Mouse (Mus musculus) layer of hippocampus, adult 9-10 months (tissue): ENCODE data around the gene Tgfb3.

Experiments
- DNase-seq: peaks from one replicate; pipeline ENCODE4 v3.0.0; 2022; ENCODE audit warnings: low spot score

Gene Tgfb3

DNA sequence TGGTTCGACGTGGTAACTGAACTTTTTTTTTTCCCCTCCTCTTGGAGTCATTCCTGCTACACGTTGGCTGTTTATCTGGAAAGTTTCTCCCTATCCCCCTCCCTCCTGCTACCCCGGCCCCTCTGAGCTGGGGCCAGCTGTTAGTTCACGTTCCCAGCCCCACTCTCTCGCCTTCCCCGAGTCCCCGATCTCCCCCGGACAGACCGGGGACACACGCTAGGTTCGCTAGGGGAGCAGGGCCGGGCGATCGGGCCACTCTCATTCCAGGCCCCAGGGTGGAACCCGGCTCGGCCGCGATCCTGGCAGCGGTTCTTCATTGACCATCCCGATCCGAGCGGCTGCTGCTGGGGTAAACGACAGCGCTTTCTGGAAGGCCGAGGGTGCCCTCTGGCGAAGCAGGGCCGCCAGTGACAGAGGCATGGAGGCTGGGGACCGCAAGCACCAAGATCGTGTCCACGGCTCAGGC, 394 bp upstream of the Tgfb3 start:
- peak; percentile 81 for DNase-seq

DNA sequence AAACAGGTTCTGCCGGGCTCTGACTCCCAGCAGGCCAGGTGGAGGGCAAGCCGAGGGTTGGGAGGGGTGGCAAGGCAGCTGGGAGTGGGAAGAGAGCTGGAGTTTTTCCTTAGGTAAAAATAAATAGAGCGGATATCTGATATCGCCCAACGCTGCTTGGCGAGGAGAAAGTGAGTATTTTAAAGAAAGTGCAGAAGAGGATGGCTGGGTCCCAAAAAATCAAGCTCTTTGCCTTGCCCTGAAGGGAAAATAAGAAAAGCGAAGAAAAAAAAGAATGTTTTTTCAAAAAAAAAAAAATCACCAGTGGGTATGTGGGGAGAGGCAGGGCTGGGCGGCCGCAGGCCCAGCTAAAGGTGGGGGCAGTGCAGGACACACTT, 677 bp downstream of the Tgfb3 start:
- DNase-seq, result no peak

DNA sequence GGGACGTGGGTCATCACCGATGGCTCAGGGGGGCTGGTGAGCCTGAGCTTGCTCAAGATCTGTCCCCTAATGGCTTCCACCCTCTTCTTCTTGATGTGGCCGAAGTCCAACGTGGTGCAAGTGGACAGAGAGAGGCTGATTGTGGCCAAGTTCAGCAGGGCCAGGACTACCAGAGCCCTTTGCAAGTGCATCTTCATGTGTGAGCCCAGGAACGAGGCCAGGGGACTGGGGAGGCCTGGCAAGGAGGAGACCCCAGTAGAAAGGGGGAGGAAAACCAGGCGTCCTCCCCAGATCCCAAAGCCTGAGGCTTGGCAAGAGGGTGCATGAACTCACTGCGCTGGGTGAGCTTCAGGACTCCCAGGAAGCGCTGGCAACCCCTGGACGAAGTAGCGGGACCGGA, 1.1 kb downstream of the Tgfb3 start:
- DNase-seq, result no peak

DNA sequence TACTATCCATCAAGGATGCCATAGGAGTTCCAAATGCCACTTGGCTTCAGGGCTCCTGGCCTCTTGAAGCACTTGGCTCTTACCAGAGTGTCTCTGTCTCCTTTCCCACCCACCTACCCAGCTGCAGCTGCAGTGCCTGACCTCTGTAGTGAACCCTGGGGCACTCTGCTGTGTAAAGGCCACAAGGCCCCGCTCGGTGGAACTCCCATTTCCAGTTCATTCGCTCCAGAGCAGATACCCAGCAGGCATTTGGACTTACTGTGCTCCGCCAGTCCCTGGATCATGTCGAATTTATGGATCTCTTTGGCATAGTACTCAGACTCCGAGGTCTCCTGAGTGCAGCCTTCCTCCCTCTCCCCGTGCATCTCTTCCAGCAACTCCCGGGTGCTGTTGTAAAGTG, 1.5 kb downstream of the Tgfb3 start:
- no peak for DNase-seq

DNA sequence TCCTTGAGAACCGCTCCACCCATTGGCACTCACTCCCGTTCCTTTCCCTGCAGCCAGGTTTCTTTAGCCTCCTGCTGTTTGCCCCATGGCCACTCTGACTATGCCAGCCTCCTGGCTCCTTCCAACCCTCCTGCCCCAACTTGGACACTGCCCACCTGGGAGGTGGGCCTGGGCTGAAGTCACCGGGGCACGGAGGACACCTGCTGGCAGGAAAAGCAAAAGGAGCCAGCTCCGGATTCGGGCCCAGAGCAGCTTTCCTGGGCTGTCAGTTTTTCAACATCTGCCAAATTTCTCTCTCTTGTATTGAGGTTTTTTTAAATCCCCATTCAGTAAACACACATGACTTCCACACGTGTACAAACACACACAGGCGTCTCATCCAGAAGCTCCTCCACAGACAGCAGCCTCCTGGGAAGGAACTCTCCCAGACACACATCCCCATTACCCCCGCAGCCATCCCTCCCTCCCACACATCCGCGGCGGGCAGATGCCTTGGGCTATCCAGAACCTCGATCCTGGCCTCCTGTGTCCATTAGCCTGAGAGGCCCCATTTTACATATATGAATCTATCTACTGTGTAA, 2.4 kb downstream of the Tgfb3 start:
- DNase-seq, result no peak

DNA sequence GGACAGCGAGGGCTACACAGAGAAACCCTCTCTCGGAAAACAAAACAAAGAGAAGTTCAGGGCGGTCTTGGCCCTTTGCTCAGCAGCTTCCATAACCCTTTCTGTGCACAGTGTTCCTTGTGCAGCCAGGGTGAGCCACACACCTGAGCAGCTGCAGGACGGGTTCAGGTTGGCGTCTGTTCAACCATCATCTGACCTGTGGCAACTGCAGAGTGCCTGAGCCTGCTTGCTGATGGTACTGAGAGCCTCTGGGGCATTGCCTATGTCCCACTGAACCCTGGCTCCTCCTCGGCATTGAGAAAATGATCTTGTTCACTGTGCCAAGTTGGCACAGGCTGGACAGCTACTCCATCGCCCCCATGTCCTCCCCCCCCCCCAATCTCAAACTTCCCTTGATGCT, 3.5 kb downstream of the Tgfb3 start:
- no peak for DNase-seq

DNA sequence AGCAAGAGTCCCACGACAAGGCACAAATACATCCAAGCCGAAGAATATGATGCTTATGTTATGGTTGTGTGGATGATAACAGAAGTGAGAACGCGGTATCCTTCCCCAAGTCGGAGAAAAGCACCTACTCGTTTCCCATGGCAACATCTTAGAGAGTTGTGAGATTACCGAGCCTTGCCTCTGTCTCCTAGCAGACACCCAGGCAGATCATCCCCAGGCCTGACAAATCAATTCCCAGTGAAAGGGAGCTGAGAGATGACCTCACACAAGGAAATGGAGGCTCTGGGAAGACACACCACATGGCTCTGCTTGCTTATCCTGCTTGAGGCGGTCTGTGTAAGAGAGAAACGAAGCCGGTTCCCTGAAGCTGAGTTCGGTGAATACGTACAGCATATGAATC, 4.2 kb downstream of the Tgfb3 start:
- no peak for DNase-seq

DNA sequence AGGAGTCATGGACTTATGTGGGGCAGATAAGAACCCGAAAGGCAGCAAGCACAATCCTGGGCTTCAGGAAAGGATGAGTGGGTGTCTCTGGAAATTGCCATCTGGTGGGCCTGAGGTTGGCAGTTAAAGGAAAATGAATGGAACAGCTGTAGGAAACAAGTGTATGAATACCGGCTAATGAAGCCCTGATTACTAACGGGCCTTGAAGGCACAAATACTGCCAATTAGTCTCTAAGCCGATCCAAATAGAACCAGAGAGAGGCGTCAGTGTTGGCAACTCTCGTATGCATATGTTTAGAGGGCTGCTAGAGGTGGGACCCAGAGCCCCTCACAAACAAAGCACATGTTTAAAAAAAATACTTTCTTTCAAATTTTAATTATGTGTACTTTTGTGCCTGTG, 7.4 kb downstream of the Tgfb3 start:
- DNase-seq, result no peak

DNA sequence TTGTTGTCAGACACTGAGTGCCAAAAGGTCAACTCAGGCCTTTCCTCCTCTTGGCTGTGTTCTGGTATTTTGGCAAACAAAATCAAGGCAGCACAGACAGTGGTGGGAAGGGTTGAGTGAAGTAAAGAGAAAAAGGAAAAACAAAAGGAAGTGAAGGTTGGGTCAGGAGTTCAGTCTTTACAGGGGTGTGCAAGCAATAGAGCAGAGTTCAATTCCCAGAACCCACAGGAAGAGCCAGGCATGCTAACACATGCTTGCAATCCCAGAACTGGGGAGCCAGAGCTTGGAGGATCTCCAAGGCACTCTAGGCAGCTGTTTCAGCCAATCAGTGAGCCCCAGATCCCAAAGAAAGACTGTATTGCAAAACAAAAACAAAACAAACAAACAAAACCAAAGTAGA, 14.0 kb downstream of the Tgfb3 start:
- no peak for DNase-seq

DNA sequence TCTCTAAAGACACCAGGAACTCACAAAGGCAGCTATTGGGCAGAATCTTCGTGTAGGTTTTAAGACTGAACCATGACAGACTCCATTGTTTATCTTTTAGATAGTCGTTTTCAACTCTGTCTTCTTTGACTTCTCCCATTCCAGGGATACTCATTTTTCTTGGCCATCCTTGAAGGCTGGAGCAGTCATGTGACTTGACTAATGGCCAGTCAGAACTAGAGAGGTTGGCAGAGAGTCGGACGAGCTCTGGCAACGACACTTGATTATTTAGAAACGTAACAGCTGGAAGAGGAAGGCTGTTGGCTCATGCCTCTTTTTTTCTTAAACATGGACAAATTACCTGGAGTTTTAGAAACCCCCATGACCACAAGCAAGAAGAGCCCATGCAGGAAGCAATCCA, 19.5 kb downstream of the Tgfb3 start:
- DNase-seq, result no peak

DNA sequence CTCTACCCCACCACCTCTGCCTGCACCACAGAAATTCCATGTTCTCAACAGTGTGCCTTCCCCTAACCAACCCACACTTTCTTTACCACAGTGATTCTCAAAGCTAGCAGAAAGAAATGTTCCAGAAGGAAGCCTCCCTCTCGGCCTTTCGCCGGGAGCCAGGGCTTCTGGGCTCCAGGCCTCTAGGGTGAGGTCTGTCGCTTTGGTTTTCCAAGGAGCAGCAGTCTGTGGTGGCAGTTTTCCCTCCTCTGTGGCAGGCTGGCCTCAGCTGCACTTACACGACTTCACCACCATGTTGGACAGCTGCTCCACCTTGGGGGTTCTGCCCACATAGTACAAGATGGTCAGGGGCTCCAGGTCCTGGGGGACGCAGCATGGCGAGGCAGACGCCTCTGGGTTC, 21.3 kb downstream of the Tgfb3 start:
- no peak for DNase-seq

DNA sequence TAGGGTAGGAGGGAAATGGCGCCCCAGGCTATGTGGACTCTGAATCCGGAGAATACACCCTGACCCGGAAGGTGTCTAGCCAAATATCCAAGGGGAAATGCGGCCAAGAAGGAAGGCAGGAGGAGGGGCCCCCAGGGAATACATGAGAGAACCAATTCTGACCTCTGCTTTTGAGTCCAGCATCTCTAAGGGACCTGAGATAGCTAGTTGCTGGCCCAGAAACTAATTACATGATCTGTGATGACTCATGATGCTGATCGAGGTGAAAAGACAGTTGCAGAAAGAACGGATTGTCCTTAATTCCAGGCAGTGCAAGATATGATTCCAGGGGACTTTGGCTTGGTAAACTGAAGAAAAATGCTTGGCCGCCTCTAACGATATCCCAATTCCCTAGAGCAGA, 21.9 kb downstream of the Tgfb3 start:
- DNase-seq, result no peak

DNA sequence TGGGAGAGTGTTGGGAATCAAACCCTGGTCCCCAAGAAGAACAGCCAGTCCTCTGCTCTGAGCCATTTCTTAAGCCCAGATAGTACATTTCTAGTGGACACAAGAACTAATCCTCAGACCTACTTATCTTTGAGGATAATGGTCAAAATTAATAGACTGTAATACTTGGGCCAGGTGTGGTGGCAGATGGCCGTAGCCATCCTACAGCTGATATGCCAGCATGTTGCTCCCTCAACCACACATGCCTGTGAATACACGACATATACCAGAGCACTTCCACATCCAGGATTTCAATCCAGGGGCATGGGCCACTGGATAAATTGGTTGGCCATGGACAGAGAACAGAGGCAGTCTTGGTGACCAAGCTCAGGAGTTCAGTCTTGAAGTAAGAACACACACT, 23.5 kb downstream of the Tgfb3 start:
- DNase-seq, result no peak

DNA sequence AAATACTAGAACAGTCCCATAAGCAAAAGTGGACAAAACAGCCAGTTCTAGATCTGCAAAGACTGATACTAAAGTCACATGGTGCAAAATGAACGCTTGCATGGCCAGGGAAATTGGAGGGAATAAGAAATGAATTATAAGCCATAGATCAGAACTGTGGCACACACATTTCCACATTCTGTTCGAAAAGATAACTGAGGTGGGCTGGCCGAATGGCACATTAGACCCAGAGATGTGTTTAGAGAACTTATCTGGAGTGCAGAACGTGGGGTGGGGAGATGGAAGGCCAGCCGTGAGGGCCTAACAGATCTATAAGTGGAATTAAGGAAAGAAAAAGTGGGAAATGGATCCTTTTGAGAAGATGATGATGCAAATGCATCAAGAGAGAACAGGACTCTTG, 27.4 kb downstream of the Tgfb3 start:
- DNase-seq, result no peak

DNA sequence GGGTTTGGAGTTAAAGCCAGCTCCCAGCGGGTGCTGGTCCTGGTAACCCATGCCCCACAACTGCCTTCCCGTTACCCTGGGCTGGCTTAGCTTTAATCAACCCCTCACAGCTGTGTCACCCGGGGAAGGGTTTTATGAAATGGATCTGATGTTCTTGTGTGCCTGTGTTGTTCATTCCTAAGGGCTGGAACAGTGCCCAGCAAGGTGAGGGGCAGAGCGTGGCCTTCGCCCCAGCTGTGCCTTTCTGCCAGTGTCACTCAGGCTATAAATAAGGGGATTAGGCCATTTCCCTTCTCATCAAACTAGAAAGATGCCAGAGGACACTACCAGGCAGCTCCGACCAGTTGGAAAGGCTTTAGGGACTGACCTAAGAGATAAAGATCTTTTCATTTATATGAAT, 29.0 kb downstream of the Tgfb3 start:
- no peak for DNase-seq

DNA sequence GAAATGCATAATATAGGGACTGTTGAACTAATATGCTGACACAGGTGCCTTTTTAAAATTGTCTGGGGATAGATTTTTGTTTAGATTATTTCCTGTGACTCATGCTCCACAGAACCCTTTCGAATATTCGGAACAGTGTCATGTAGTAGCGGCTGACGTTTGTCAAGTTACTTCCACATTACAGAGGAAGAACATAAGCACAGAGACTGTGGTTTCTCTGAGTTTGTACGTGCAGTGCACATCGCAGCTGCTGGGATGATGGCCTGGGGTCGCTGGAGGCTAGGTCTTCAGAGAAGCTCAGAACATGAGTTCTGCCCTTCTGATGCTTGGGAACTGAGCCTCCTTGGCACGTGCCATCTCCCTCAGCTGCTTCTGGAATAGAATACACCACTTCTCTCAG, 31.5 kb downstream of the Tgfb3 start:
- no peak for DNase-seq

DNA sequence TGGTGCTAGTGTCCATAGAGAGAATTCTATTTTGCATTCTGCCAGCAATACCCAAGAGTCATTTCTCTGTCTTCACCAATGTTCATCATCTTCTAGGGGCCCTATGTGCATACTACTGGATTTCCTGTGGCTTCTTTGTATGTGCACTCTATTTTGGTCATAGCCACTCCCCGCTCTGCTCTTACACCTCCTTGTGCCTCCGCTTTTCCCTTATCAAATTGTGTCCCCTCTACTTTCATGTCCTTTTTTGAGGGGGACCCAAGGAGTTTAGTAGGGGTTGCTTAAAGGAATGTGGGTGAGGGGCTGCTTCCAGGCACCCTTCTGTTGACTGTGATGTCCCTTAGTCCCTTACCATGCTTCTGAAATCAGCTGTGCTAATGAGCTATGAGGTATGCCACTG, 32.1 kb downstream of the Tgfb3 start:
- no peak for DNase-seq

DNA sequence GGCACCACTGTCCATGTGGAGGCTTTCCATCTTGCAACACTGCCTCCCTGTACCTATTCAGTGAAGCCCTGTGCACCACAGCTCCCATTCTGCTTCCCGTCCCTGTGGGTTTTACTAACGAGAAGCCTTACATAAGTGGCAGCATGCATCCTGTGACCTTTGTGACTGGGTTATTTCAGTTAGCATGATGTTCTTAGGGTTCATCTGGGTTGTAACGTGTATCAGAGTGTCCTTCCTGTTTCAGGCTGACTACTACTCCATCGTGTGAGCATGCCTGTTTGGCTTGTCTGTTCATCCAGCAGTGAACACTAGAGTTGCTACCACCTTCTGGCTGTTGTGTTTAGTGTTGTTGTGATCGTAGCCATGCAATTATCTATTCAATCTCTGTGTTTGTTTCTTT, 32.7 kb downstream of the Tgfb3 start:
- DNase-seq, result no peak

DNA sequence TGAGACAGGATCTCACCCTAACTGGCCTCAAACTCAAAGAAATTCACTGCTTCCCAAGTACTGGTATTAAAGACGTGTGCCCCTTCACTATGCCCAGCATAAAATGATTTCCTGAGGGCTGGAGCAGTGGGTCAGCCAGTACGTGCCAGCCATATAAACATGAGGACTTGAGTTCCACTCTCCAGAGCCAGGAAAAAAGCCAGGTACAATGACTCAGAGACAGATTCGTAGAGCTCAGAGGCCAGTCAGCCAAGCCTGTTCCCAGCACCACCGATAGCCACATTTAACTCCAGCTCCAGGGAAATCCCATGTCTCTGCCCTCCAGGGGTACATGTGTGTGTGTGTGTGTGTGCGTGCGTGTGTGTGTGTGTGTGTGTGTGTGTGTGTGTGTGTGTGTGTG, 39.1 kb downstream of the Tgfb3 start:
- DNase-seq, result no peak

DNA sequence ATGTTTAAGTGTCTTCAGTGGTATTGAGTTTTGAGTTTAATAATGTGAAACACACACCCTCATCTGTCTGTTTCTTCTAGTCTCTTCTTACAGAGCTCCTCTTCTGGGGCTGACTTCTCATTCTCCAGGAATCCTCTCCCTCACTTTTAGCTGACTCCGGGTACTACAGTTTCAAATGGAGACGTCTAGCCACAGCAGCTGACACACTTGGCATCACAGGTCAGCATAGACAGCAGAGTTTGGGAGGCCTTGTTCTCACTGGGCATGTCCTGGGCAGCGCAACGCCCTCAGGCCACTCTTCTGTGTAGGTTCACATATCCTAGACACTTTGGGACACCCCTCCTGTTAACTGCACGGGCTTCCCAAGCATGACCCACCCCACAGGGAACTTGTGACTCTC, 39.8 kb downstream of the Tgfb3 start:
- no peak for DNase-seq

DNA sequence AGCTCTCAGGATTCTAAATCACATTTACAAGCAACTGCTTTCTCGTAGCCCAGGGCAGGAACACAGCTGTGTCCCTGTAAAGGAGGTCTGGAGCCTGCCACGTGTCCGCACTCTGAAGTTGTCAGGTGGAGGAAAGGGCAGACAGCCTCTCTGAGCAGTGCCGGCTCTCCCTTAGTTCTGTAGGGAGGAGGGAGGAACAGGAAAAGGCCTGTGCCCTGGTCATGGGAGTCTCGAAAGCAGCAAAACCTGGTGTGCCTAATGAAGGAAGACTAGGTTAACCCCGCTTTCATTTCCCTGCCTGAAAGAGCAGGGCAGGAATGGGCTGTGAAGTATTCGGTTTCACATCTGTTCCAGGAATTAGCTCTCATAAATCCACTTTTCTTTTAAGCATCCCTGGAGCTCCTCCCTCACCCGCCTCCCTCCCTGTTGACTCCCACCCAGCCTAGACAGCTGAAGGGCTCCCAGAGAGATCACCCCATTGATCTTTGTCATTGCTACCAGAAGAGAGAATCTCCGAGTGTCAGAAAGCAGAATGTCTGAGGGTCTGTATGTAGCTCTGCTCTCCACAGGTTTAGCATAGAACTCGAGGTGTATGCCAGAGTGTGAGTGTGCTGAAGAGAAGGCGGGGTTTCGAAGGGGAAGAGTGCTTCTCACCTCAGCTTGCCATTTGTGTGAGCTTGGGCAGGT, 41.5 kb downstream of the Tgfb3 start:
- no peak for DNase-seq

DNA sequence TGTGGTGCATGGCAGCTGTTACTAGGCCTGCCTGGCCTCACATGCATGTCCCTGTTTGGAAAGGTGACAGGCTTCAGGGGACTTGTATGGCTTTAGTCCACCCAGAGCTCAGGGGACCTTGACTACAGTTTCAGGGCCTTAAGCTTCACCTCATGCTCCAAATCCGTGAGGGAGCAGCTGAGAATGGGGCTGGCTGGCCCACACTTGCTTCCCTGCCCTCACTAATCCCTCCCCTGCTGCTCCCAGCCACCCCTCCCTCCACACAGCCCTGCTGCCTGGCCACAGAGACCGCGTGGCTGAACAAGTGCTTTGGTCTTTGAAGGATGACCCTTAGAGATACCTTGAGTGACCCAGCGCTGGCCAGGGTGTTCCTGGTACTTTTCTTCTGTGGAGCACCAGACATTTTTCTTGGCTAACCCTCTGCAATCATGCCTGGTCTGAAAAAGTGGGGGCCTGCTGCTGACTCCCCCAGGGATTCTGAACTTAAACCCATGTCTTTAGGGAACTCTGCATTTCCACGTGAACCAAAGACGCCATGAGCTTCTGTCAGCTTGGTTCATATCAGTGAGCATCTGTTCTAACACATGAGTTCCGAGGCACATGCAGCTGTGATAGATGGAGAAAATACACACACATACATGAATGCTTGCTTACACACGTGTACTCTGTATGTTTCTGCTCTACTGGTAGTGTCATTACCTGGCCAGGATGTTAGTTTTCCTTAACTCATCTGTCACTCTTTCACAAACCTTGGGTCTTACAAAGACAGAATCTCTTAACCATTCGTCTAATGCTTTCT, 42.3 kb downstream of the Tgfb3 start:
- no peak for DNase-seq

DNA sequence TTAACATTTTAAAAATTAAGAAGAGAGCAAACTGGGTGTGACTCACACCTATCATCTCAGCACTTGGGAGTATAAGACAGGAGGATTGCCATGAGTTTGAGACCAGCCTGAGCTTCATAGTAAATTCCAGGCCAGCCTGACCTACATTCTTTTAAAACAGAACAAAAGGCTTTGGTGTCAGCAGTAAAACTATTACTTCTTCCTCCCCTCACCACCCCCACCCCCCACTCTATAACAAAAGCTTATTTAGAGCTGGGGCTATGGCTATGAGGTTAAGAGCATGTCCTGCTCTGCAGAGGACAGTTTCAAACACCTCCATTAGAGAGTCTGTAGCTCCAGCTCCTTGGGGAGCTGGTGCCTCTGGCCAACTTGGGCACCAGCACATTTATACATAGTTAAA, 43.3 kb downstream of the Tgfb3 start:
- DNase-seq, result no peak

DNA sequence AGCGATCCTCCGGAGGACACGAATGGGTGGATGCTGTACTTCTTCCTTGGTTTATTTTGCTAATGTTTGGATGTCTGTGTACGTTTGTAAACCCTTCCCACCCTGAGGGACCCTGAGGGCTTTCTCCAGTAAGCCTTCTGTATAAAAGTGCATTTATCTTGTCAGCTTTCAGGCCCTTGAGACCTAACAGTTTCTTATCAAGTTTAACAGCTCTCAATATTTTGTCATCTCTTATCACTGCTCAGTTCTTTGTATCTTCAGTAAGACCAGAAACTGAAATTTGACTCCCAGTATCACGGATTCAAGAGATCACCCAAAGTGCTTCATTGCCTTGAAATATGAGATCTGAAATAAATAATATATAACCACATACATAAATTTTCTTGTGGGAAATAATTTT, 47.9 kb downstream of the Tgfb3 start:
- no peak for DNase-seq
